Mouse (Mus musculus): Measurements from ENCODE around the gene Rpl12. TPM values are rescaled to one million over a fixed set of nuclear protein-coding genes. Genes with fewer than 3 reads are reported as not detected.

The Rpl12 gene
- polyA plus RNA-seq (2014; fragmentation: Illumina TruSeq; extraction: RNeasy Lipid Tissue Mini Kit (QIAGEN cat#74804)): 239 TPM

DNA sequence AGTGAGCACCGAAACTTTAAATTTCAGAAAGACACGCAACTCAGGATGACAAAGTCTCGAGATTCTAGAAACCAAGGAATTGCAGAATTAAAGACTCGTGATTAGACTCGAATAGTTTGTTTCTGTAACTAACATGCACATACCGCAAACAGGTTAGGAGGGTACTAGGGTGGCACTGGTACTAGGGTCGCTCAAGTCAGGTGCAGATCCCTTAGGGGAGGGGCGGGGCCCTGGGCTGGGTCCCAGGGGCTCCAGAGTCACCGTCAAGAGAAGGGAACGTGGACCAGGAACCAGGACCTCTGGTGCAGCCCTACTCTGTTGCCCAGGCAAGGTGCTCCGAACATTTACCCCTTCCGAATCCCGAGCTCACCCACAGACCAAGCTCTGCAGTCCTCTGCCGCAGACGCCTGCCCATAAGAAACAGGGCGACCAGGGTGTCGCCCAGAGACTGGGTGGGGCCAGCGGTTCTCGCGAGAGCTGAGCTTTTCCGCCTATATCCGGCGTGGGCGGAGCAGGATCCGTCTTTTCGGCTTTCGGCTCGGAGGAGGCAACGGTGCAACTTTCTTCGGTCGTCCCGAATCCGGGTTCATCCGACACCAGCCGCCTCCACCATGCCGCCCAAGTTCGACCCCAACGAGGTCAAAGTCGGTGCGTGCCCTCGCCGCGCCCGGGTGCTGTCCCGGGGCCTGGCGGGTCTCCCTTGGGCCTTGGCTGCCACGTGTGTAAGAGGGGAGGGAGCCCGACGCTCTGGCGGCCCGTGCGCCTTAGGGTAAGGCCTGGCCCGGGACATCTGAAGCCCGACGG lies at the start of gene Rpl12, which contains the start of gene Lrsam1:
Gene Rpl12, plus strand, starts transcription at position 368 of the 804 bp plus-strand sequence.
Gene Lrsam1, minus strand, starts transcription at position 423 of the 804 bp plus-strand sequence.

DNA sequence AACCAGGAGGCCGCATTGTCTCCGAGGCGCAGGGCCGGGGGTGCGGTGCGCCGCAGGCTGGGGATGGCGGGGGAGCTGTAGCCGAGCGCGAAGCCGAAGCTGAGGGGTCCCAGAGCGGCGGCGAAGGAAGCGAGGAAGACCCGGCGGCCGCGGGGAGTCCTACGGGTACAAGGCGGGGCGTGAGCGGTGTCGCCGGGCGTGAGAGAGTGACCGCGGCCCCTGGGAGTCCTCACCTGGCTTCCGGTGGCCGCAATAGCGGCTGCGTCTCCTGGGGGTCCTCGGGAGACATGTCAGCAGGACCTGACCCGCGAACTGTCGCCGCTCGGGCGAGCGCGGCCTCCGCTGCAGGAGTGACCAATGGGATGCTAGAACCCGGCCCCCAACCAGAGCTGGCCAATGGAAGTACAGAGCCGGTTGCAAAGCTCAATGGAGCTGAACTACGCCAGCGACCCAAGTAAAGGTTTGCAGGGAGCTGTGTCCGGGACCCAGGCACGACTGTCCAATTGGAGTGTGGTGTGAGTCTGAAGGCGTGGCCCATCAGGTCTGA lies 20.4 kb downstream of the Rpl12 start, which contains the start of gene Slc2a8:
Gene Slc2a8, minus strand, starts transcription at position 359 of the 547 bp plus-strand sequence.

Other genes with a start within 250 kb of the Rpl12 start
- gene Cdk9, start 248.5 kb upstream of the Rpl12 start, polyA plus RNA-seq (2014; fragmentation: Illumina TruSeq; extraction: RNeasy Lipid Tissue Mini Kit (QIAGEN cat#74804)): 61.4 TPM
- 0.14 TPM for gene Sh2d3c, start 240.5 kb upstream of the Rpl12 start, polyA plus RNA-seq (2014; fragmentation: Illumina TruSeq; extraction: RNeasy Lipid Tissue Mini Kit (QIAGEN cat#74804))
- gene 6330409D20Rik, start 220.5 kb upstream of the Rpl12 start, polyA plus RNA-seq (2014; fragmentation: Illumina TruSeq; extraction: RNeasy Lipid Tissue Mini Kit (QIAGEN cat#74804)): not detected
- gene Tor2a, start 204.3 kb upstream of the Rpl12 start, polyA plus RNA-seq (2014; fragmentation: Illumina TruSeq; extraction: RNeasy Lipid Tissue Mini Kit (QIAGEN cat#74804)): 1.0 TPM
- 0.37 TPM for gene Ttc16, start 185.9 kb upstream of the Rpl12 start, polyA plus RNA-seq (2014; fragmentation: Illumina TruSeq; extraction: RNeasy Lipid Tissue Mini Kit (QIAGEN cat#74804))
- gene Ptrh1, start 185.8 kb upstream of the Rpl12 start, polyA plus RNA-seq (2014; fragmentation: Illumina TruSeq; extraction: RNeasy Lipid Tissue Mini Kit (QIAGEN cat#74804)): not detected
- not detected for gene Cfap157, start 177.1 kb upstream of the Rpl12 start, polyA plus RNA-seq (2014; fragmentation: Illumina TruSeq; extraction: RNeasy Lipid Tissue Mini Kit (QIAGEN cat#74804))
- 5.5 TPM for gene Stxbp1, start 114.3 kb upstream of the Rpl12 start, polyA plus RNA-seq (2014; fragmentation: Illumina TruSeq; extraction: RNeasy Lipid Tissue Mini Kit (QIAGEN cat#74804))
- 0.86 TPM for gene Fam129b, start 85.4 kb upstream of the Rpl12 start, polyA plus RNA-seq (2014; fragmentation: Illumina TruSeq; extraction: RNeasy Lipid Tissue Mini Kit (QIAGEN cat#74804))
- gene Lrsam1, start 55 bp downstream of the Rpl12 start, polyA plus RNA-seq (2014; fragmentation: Illumina TruSeq; extraction: RNeasy Lipid Tissue Mini Kit (QIAGEN cat#74804)): 6.4 TPM
- not detected for gene Slc2a8, start 20.5 kb downstream of the Rpl12 start, polyA plus RNA-seq (2014; fragmentation: Illumina TruSeq; extraction: RNeasy Lipid Tissue Mini Kit (QIAGEN cat#74804))
- gene Garnl3, start 170.1 kb downstream of the Rpl12 start, polyA plus RNA-seq (2014; fragmentation: Illumina TruSeq; extraction: RNeasy Lipid Tissue Mini Kit (QIAGEN cat#74804)): 5.9 TPM

Measured in ovary, adult 10 weeks (tissue).